Mouse (Mus musculus) MEL (cell line): Measurements from ENCODE around the gene Fut2. TPM values are rescaled to one million over a fixed set of nuclear protein-coding genes. Genes with fewer than 3 reads are reported as not detected.

Source experiments
- DNase-seq: peaks from one replicate; pipeline ENCODE4 v3.0.0; 2011; ENCODE audit warnings: low read depth, low spot score
- H3K27ac ChIP-seq: 2 replicates; pipeline ENCODE4 v1.5.1; 2012; ENCODE audit warnings: low read depth, mild to moderate bottlenecking, control low read depth, low read length, moderate library complexity; ENCODE audit not compliant: control insufficient read depth
- H3K27me3 ChIP-seq, 2 experiments: fragments of 150-350 bp in 1 of 2; sonication (generic) in 1 of 2; 2 replicates each; pipeline ENCODE4 v1.6.1; 2012; ENCODE audit warnings: low read length in 2 of 2, mild to moderate bottlenecking in 2 of 2, improper control_type of control experiment in 1 of 2, moderate library complexity in 1 of 2; ENCODE audit not compliant: insufficient read depth in 2 of 2, control insufficient read depth in 1 of 2
- H3K36me3 ChIP-seq, 2 experiments: 2 replicates each; pipeline ENCODE4 v1.6.1; 2012 to 2014; ENCODE audit warnings: low read length in 2 of 2, improper control_type of control experiment in 1 of 2, inconsistent platforms in 1 of 2, mild to moderate bottlenecking in 1 of 2; ENCODE audit not compliant: insufficient read depth in 2 of 2, control insufficient read depth in 1 of 2
- H3K4me1 ChIP-seq, 2 experiments: fragments of 150-350 bp in 1 of 2; sonication (generic) in 1 of 2; 2 replicates each; pipeline ENCODE4 v1.6.1; 2012; ENCODE audit warnings: low read length in 2 of 2, improper control_type of control experiment in 1 of 2, mild to moderate bottlenecking in 1 of 2; ENCODE audit not compliant: insufficient read depth in 2 of 2, control insufficient read depth in 1 of 2
- H3K4me3 ChIP-seq, 2 experiments: fragments of 150-350 bp in 1 of 2; sonication (generic) in 1 of 2; 2 replicates each; pipeline ENCODE4 v1.5.1; 2012; ENCODE audit warnings: low read depth in 2 of 2, low read length in 2 of 2, mild to moderate bottlenecking in 2 of 2, moderate library complexity in 2 of 2, control low read depth in 1 of 2, improper control_type of control experiment in 1 of 2; ENCODE audit not compliant: control insufficient read depth in 1 of 2, insufficient read depth in 1 of 2
- H3K79me2 ChIP-seq: 2 replicates; pipeline ENCODE4 v1.6.1; 2012; ENCODE audit warnings: mild to moderate bottlenecking, low read length, moderate library complexity; ENCODE audit not compliant: control insufficient read depth, poor library complexity, insufficient read depth
- H3K9ac ChIP-seq: 2 replicates; pipeline ENCODE4 v1.6.1; 2012; ENCODE audit warnings: low read depth, mild to moderate bottlenecking, control low read depth, low read length, moderate library complexity; ENCODE audit not compliant: control insufficient read depth, poor library complexity, severe bottlenecking
- H3K9me3 ChIP-seq: fragments of 150-350 bp; sonication (generic); replicated peaks from 2 replicates; pipeline ENCODE4 v1.6.1; 2012; ENCODE audit warnings: mild to moderate bottlenecking, low read length, improper control_type of control experiment, moderate library complexity; ENCODE audit not compliant: insufficient read depth
- CHD1 ChIP-seq: IDR thresholded peaks from 2 replicates; pipeline ENCODE4 v1.6.1; 2012; ENCODE audit warnings: low read depth, mild to moderate bottlenecking, inconsistent platforms, low read length, improper control_type of control experiment
- CHD2 ChIP-seq: IDR thresholded peaks from 2 replicates; pipeline ENCODE4 v1.6.1; 2011; ENCODE audit warnings: low read length, improper control_type of control experiment
- E2F4 ChIP-seq: IDR thresholded peaks from 2 replicates; pipeline ENCODE4 v1.6.1; 2011; ENCODE audit warnings: low read depth, low read length, improper control_type of control experiment, borderline replicate concordance
- GABPA ChIP-seq: IDR thresholded peaks from 2 replicates; pipeline ENCODE4 v1.6.1; 2012; ENCODE audit warnings: low read depth, mild to moderate bottlenecking, inconsistent platforms, low read length, improper control_type of control experiment, moderate library complexity
- KAT2A ChIP-seq: conservative IDR thresholded peaks from 2 replicates; pipeline ENCODE4 v1.6.1; 2012; ENCODE audit warnings: low read depth, low read length, improper control_type of control experiment, inconsistent platforms
- MAFK ChIP-seq: IDR thresholded peaks from 2 replicates; pipeline ENCODE4 v1.6.1; 2011; ENCODE audit warnings: low read depth, mild to moderate bottlenecking, low read length, improper control_type of control experiment, borderline replicate concordance
- MAX ChIP-seq: IDR thresholded peaks from 2 replicates; pipeline ENCODE4 v1.6.1; 2011; ENCODE audit warnings: low read length, improper control_type of control experiment
- MAZ ChIP-seq: IDR thresholded peaks from 2 replicates; pipeline ENCODE4 v1.6.1; 2012; ENCODE audit warnings: low read depth, mild to moderate bottlenecking, inconsistent platforms, low read length, improper control_type of control experiment
- MXI1 ChIP-seq: IDR thresholded peaks from 2 replicates; pipeline ENCODE4 v1.6.1; 2011; ENCODE audit warnings: mild to moderate bottlenecking, low read depth, low read length, improper control_type of control experiment
- MYB ChIP-seq: IDR thresholded peaks from 2 replicates; pipeline ENCODE4 v1.6.1; 2011; ENCODE audit warnings: mild to moderate bottlenecking, low read depth, low read length, improper control_type of control experiment
- NELFE ChIP-seq: IDR thresholded peaks from 2 replicates; pipeline ENCODE4 v1.6.1; 2011; ENCODE audit warnings: low read depth, low read length, improper control_type of control experiment
- NRF1 ChIP-seq: IDR thresholded peaks from 2 replicates; pipeline ENCODE4 v1.6.1; 2014; ENCODE audit warnings: low read depth, mild to moderate bottlenecking, inconsistent platforms, low read length, improper control_type of control experiment, moderate library complexity; ENCODE audit not compliant: poor library complexity, insufficient read depth, severe bottlenecking
- POLR2A ChIP-seq, 2 experiments: IDR thresholded peaks; 2 replicates each; pipeline ENCODE4 v1.6.1; 2011 to 2012; ENCODE audit warnings: low read length in 2 of 2, mild to moderate bottlenecking in 2 of 2, control low read depth in 1 of 2, improper control_type of control experiment in 1 of 2, low read depth in 1 of 2, moderate library complexity in 1 of 2; ENCODE audit not compliant: control insufficient read depth in 1 of 2, insufficient read depth in 1 of 2, poor library complexity in 1 of 2
- POLR2AphosphoS2 ChIP-seq: IDR thresholded peaks from 2 replicates; pipeline ENCODE4 v1.6.1; 2011; ENCODE audit warnings: low read length, improper control_type of control experiment
- POLR2AphosphoS5 ChIP-seq: IDR thresholded peaks from 2 replicates; pipeline ENCODE4 v1.6.1; 2012; ENCODE audit warnings: low read depth, borderline replicate concordance, mild to moderate bottlenecking, inconsistent platforms, low read length, moderate library complexity, mixed read lengths
- SIN3A ChIP-seq: IDR thresholded peaks from 2 replicates; pipeline ENCODE4 v1.6.1; 2012; ENCODE audit warnings: low read length, improper control_type of control experiment, inconsistent platforms
- SMC3 ChIP-seq: IDR thresholded peaks from 2 replicates; pipeline ENCODE4 v1.6.1; 2011; ENCODE audit warnings: low read depth, low read length, improper control_type of control experiment
- TAL1 ChIP-seq: IDR thresholded peaks from 2 replicates; pipeline ENCODE4 v1.6.1; 2012; ENCODE audit warnings: mild to moderate bottlenecking, inconsistent platforms, low read length, moderate library complexity, mixed read lengths
- TBP ChIP-seq: IDR thresholded peaks from 2 replicates; pipeline ENCODE4 v1.8.0; 2011; ENCODE audit warnings: low read depth, low read length, improper control_type of control experiment
- UBTF ChIP-seq: IDR thresholded peaks from 2 replicates; pipeline ENCODE4 v1.6.1; 2012; ENCODE audit warnings: low read depth, mild to moderate bottlenecking, inconsistent platforms, low read length, improper control_type of control experiment, moderate library complexity, borderline replicate concordance; ENCODE audit not compliant: insufficient read depth
- USF1 ChIP-seq: IDR thresholded peaks from 2 replicates; pipeline ENCODE4 v1.6.1; 2014; ENCODE audit warnings: low read depth, mild to moderate bottlenecking, inconsistent platforms, low read length, improper control_type of control experiment, moderate library complexity
- ZNF384 ChIP-seq: IDR thresholded peaks from 2 replicates; pipeline ENCODE4 v1.6.1; 2012; ENCODE audit warnings: low read depth, mild to moderate bottlenecking, inconsistent platforms, low read length, improper control_type of control experiment
- polyA plus RNA-seq, 2 experiments: library from polyadenylated mRNA; stranded (reverse) in 1 of 2; unstranded in 1 of 2; fragments of >175 nt in 1 of 2; fragments of >200 nt in 1 of 2; gene quantifications; 2 replicates each; pipeline versions ENCODE4 v1.2.1 to v1.2.4; 2012; ENCODE audit warnings: low replicate concordance in 2 of 2, low read depth in 1 of 2; ENCODE audit not compliant: insufficient read length in 2 of 2, insufficient read depth in 1 of 2, missing spikeins in 1 of 2
- total RNA-seq: library from RNA; depleted of rRNA; stranded (reverse); fragments of 300-350 nt; gene quantifications from 2 replicates; pipeline ENCODE4 v1.2.3, GENCODE M21; 2012

Fut2 gene
- total and polyA plus RNA-seq, 3 experiments = not detected

DNA sequence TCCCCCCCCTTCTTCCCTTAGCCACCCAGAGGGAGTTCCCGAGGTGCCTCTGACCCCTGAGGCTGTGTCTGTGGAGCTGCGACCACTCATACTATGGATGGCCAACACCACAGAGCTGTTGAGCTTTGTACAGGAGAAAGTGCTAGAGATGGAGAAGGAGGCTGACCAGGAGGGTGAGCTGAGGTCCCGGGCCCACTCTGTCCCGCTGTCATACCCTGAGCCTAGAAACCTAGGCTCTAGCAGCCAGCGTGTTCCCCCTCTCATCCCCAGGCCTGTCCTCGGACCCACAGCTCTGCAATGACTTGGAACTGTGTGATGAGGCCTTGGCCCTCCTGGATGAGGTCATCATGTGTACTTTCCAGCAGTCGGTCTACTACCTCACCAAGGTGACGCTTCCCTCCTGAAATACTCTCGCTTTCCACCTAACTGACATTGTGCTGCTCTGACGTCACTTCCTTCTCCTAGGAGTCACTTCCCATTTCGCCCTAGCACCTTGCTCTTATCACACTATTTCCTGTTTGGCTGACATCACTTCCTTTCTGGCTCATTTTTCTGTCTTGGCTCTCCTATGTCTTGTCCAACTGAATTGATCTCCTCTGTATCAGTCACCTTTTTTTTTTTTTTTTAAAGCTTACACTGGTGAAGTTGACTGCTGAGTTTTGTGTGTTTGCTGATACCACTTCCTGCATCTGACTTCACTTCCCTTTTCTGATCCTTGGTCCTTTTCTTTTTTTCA lies 31.1 kb downstream of the Fut2 start (continued):
- TF ChIP-seq MAZ = no peak
- peak; percentile 89 for TF ChIP-seq ZNF384
- TF ChIP-seq CHD2 = no peak
- TF ChIP-seq MXI1 = no peak
- TF ChIP-seq MYB = peak; percentile 36; the same call in 1 of the 2 replicates
- TF ChIP-seq TAL1 = no peak
- TF ChIP-seq SIN3A = 0 out of 2 replicates have a peak, but pooled peaks have one; percentile 36
- no peak for TF ChIP-seq E2F4
- no peak for TF ChIP-seq KAT2A
- TF ChIP-seq NELFE = no peak
- TF ChIP-seq SMC3 = no peak
- TF ChIP-seq MAFK = no peak

DNA sequence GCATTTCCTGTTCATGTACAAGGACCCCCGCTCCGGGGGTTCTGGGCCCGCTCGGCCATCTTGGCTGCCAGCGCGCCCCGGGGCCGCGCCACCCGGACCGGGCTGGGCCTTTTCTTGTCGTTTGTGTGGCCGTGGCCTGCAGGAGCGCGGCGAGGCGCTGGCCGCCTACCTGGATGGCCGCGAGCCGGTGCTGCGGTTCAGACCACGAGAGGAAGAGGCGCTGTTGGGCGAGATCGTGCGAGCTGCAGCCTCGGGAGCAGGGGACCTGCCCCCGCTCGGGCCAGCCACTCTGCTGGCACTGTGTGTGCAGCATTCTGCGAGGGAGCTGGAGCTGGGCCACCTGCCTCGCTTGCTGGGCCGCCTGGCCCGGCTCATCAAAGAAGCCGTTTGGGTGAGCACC lies 33.7 kb downstream of the Fut2 start:
- Histone ChIP-seq H3K9ac (no peak overlapping the region), H3K4me1 (peaks cover 0 to 17% of the 10 kb centered on the region in 2 experiments; a peak in 2 of 4 replicates), H3K4me3 (no peak overlapping the region), H3K36me3 (peaks cover 0 to 4% of the 10 kb centered on the region in 2 experiments; a peak in 1 of 4 replicates), H3K27me3 (no peaks in the 10 kb centered on the region), H3K79me2 (peaks cover 2% of the 10 kb centered on the region; the same call in 1 of the 2 replicates), H3K9me3 (no peaks in the 10 kb centered on the region), H3K27ac (no peak overlapping the region)
- TF ChIP-seq POLR2AphosphoS2 = no peak
- no peak for TF ChIP-seq MAX
- no peak for TF ChIP-seq POLR2AphosphoS5
- TF ChIP-seq KAT2A = no peak
- TF ChIP-seq UBTF = no peak
- TF ChIP-seq GABPA = no peak
- no peak for TF ChIP-seq USF1
- no peak for TF ChIP-seq MAFK
- no peak for TF ChIP-seq CHD1
- TF ChIP-seq NRF1 = no peak
- TF ChIP-seq POLR2A (IDR thresholded peaks at IDR 0.05; ENCODE audit: control insufficient read depth in 1 of 2, insufficient read depth in 1 of 2, low read depth in 1 of 2, low read length in 2 of 2, poor library complexity in 1 of 2) = no peak
- no peak for TF ChIP-seq TBP
- no peak for TF ChIP-seq ZNF384
- DNase-seq = no peak
